Mouse (Mus musculus) lung, postnatal 4 days (tissue): ENCODE results near the gene Adk.

ENCODE experiments used
- DNase-seq, 2 experiments: peaks; one replicate each; pipeline ENCODE4 v3.0.0; 2021

The Adk gene

DNA sequence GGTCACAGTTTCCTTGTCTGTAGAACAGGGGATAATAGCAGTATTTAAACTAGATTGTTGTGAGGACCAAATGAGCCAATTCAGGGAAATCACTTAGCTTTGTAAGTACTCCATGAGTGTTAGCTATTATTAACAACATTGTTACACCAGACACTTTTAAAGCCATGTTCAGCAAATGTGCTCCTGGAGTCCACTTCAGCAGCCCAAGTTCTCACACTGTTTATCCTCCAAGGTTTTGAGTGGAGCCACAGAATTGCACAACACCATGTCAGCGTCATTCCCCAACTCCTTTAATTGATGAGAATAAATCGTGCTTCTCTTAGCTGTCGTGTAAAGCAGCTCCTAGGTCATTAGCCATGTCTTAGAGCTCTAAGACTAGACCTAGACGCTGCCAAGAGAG is 437.8 kb downstream of the Adk start:
- peak; percentile 41 to 47 for DNase-seq
